Mouse (Mus musculus): Measurements from ENCODE around the gene Zdhhc1. TPM values are rescaled to one million over a fixed set of nuclear protein-coding genes. Genes with fewer than 3 reads are reported as not detected.

Gene Zdhhc1
- polyA plus RNA-seq, 1 experiment from 2014 or later: 19.6 TPM

DNA sequence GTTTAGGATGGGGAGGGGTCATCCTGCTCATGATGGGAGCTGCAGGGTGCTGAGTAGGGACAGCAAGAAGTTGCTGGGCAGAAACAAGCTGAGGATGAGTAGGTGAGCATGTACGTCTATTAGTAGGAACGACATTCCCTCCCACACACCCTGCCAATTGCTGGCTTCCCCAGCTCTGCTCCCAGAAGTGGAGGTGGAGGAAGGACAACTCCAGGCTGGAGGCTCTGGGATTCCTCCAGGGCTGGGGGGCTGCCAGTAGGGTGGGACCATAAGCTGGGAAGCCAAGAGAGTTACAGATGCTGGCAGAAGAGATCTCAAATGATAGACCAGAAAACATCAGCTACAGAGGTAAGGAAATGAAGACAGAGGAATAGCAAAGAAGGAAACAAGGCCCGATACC, 39.8 kb upstream of the Zdhhc1 start:
- ATAC-seq (ENCODE audit: insufficient number of reproducible peaks, low FRiP score, low TSS enrichment, low read depth): no peak

DNA sequence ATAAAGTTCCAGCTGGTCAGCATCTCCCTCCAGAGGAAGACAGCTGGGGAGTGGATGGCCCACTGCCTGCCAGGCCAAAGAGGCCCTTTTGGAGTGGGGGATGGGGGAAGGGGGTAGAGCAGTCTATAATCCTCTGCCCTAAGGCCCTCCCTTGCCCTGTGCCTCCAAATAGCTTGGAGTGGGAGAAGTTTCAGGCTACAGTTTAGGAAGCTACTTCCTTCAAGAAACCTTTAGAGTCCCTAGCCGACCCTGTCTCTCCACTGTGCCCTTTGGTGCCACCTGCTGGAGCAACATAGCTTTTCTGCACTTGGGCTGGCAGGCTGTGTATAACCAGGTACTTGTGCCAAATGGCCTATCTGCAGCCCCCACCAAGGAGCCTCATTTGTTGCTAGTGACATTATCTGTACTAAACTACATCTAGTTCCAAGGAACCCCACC, 37.2 kb upstream of the Zdhhc1 start:
- WGBS: 4% methylated on average over 1 of the region's 1 CpGs
- Histone ChIP-seq H3K27me3 (ENCODE audit: control insufficient read depth, insufficient read depth, low read length) (no peaks in the 10 kb centered on the region), H3K4me3 (ENCODE audit: low read depth, low read length) (no peak overlapping the region), H3K36me3 (ENCODE audit: control insufficient read depth, insufficient read depth, low read length) (peaks cover 4% of the 10 kb centered on the region; the same call in 1 of the 2 replicates), H3K27ac (replicated peaks; ENCODE audit: low read depth, low read length) (peak overlapping the region; percentile 14; the same call in 1 of the 2 replicates), H3K9ac (ENCODE audit: low read length) (no peak overlapping the region), H3K4me1 (ENCODE audit: control insufficient read depth, insufficient read depth, low read length) (peaks cover 8% of the 10 kb centered on the region), H3K9me3 (ENCODE audit: control insufficient read depth, low read length) (no peaks in the 10 kb centered on the region), H3K4me2 (ENCODE audit: low read depth, severe bottlenecking) (0 out of 2 replicates have a peak overlapping the region, but pooled peaks have one; percentile 5)
- peak; percentile 63; the same call in 1 of the 2 replicates for ATAC-seq (ENCODE audit: insufficient number of reproducible peaks, low FRiP score, low TSS enrichment, low read depth)
- peak; percentile 92 for DNase-seq (ENCODE audit: low spot score)

More for the DNA sequence above, 39.8 kb upstream of the Zdhhc1 start:
- H3K27me3 ChIP-seq (ENCODE audit: control insufficient read depth, insufficient read depth, low read length): no peaks in the 10 kb centered on the region
- WGBS: 89% methylated on average over 3 of the region's 3 CpGs
- H3K9ac ChIP-seq (ENCODE audit: low read length): no peak overlapping the region
- H3K27ac ChIP-seq (replicated peaks; ENCODE audit: low read depth, low read length): no peak overlapping the region
- no peaks in the 10 kb centered on the region for H3K9me3 ChIP-seq (ENCODE audit: control insufficient read depth, low read length)
- H3K4me2 ChIP-seq (ENCODE audit: low read depth, severe bottlenecking): no peak overlapping the region
- H3K4me1 ChIP-seq (ENCODE audit: control insufficient read depth, insufficient read depth, low read length): peaks cover 5% of the 10 kb centered on the region
- no peak overlapping the region for H3K4me3 ChIP-seq (ENCODE audit: low read depth, low read length)
- DNase-seq (ENCODE audit: low spot score): no peak
- H3K36me3 ChIP-seq (ENCODE audit: control insufficient read depth, insufficient read depth, low read length): peaks cover 4% of the 10 kb centered on the region; the same call in 1 of the 2 replicates

DNA sequence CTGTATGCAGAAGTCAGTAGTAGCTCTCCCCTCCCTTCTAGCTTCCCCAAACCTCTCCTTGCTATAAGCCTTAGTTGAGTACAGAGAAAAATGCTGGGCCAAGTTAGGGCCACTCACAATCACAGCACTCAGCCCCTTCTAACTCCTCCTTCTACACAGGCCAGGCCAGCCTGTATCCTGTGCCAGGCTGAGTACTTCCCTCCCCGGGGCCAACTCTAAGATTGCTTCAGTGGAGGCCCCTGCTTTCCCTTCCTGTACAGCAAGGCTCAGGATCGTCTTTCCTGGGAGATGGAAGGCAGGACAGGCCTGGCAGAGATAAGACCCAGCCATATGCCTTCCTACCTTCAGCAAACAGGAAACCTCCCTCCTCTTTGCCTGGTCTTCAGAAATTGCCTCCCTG, 36.7 kb upstream of the Zdhhc1 start:
- Histone ChIP-seq H3K4me2 (ENCODE audit: low read depth, severe bottlenecking) (no peak overlapping the region), H3K4me3 (ENCODE audit: low read depth, low read length) (no peak overlapping the region), H3K9me3 (ENCODE audit: control insufficient read depth, low read length) (no peaks in the 10 kb centered on the region), H3K4me1 (ENCODE audit: control insufficient read depth, insufficient read depth, low read length) (peaks cover 8% of the 10 kb centered on the region), H3K27me3 (ENCODE audit: control insufficient read depth, insufficient read depth, low read length) (no peaks in the 10 kb centered on the region), H3K27ac (replicated peaks; ENCODE audit: low read depth, low read length) (peak overlapping the region; percentile 14; the same call in 1 of the 2 replicates), H3K9ac (ENCODE audit: low read length) (no peak overlapping the region), H3K36me3 (ENCODE audit: control insufficient read depth, insufficient read depth, low read length) (peaks cover 6% of the 10 kb centered on the region; the same call in 1 of the 2 replicates)
- 23% methylated on average over 2 of the region's 2 CpGs for WGBS
- no peak for DNase-seq (ENCODE audit: low spot score)
- ATAC-seq (ENCODE audit: insufficient number of reproducible peaks, low FRiP score, low TSS enrichment, low read depth): 0 out of 2 replicates have a peak, but pooled peaks have one; percentile 10

DNA sequence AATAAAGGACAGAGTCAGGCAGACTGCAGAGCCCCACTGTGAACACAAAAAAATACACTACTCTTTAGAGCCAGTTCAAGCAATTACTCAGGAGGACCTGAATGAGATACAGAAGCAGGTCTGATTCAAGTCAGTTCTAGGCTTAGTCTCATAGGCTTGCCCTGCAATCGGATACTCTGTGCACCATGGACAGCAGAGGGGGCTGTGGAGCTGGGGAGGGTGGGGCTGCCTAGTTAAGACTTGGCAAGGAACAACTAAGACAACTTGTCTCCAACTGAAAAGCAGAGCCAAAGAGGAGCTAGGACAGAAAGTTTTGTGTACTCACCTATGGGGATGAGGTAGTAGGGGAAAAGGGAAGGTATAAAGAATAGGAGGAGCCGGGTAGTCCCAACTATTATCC, 35.1 kb upstream of the Zdhhc1 start:
- no peak overlapping the region for H3K9ac ChIP-seq (ENCODE audit: low read length)
- 56% methylated on average over 2 of the region's 2 CpGs for WGBS
- ATAC-seq (ENCODE audit: insufficient number of reproducible peaks, low FRiP score, low TSS enrichment, low read depth) (no peak), DNase-seq (ENCODE audit: low spot score) (peak; percentile 39)
- no peak overlapping the region for H3K4me2 ChIP-seq (ENCODE audit: low read depth, severe bottlenecking)
- no peak overlapping the region for H3K4me3 ChIP-seq (ENCODE audit: low read depth, low read length)
- H3K27ac ChIP-seq (replicated peaks; ENCODE audit: low read depth, low read length): no peak overlapping the region
- H3K27me3 ChIP-seq (ENCODE audit: control insufficient read depth, insufficient read depth, low read length): no peaks in the 10 kb centered on the region
- H3K9me3 ChIP-seq (ENCODE audit: control insufficient read depth, low read length): no peaks in the 10 kb centered on the region
- peaks cover 8% of the 10 kb centered on the region for H3K4me1 ChIP-seq (ENCODE audit: control insufficient read depth, insufficient read depth, low read length)
- H3K36me3 ChIP-seq (ENCODE audit: control insufficient read depth, insufficient read depth, low read length): peaks cover 2% of the 10 kb centered on the region; the same call in 1 of the 2 replicates

DNA sequence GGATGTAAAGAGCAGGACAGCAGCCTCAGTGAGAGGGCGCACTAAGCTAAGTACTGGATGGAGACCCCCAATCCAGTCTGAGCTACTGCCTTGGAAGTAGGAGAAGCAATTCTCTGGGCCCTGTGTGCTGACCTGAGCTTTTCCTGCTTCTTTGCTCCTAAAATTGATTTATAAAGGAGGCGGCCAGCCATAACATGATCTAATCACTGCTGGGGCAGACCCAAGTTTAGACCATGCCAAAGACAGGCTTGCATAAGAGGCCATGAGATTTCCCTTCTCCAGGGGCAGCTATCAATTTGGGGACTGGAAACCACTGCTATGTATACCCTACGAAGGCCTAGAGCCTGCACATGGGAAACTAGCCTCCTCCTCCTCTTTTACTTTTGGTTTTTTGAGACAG, 32.6 kb upstream of the Zdhhc1 start:
- Histone ChIP-seq H3K4me2 (ENCODE audit: low read depth, severe bottlenecking) (no peak overlapping the region), H3K9me3 (ENCODE audit: control insufficient read depth, low read length) (no peaks in the 10 kb centered on the region), H3K4me1 (ENCODE audit: control insufficient read depth, insufficient read depth, low read length) (peaks cover 8% of the 10 kb centered on the region), H3K4me3 (ENCODE audit: low read depth, low read length) (no peak overlapping the region), H3K27me3 (ENCODE audit: control insufficient read depth, insufficient read depth, low read length) (no peaks in the 10 kb centered on the region), H3K27ac (replicated peaks; ENCODE audit: low read depth, low read length) (no peak overlapping the region), H3K9ac (ENCODE audit: low read length) (no peak overlapping the region), H3K36me3 (ENCODE audit: control insufficient read depth, insufficient read depth, low read length) (peaks cover 7% of the 10 kb centered on the region; the same call in 1 of the 2 replicates)
- DNase-seq (ENCODE audit: low spot score): no peak
- no peak for ATAC-seq (ENCODE audit: insufficient number of reproducible peaks, low FRiP score, low TSS enrichment, low read depth)
- WGBS: 94% methylated on average over 3 of the region's 3 CpGs

DNA sequence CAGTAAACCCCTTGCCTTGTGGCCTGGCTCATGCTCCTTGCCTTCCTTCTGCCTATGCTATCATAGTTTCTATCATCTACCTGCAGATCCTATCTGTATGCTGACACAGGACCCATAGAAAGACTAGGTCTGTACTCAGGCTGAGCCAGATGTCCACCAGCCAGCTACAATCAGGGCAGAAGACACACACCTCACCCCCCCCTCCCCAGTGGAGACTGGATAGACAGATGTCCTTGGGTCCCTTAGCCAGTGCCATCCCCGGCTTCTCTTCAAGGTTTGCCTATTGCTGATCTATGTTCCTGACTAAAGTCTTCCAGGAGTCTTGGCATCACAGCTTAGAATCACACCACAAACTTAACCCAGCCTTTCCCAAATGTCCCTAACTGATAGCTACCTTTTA, 31.5 kb upstream of the Zdhhc1 start:
- no peak overlapping the region for H3K27ac ChIP-seq (replicated peaks; ENCODE audit: low read depth, low read length)
- no peak for DNase-seq (ENCODE audit: low spot score)
- no peaks in the 10 kb centered on the region for H3K27me3 ChIP-seq (ENCODE audit: control insufficient read depth, insufficient read depth, low read length)
- H3K4me3 ChIP-seq (ENCODE audit: low read depth, low read length): no peak overlapping the region
- ATAC-seq (ENCODE audit: insufficient number of reproducible peaks, low FRiP score, low TSS enrichment, low read depth): no peak
- H3K36me3 ChIP-seq (ENCODE audit: control insufficient read depth, insufficient read depth, low read length): peaks cover 11% of the 10 kb centered on the region; the same call in 1 of the 2 replicates
- H3K9me3 ChIP-seq (ENCODE audit: control insufficient read depth, low read length): no peaks in the 10 kb centered on the region
- H3K4me1 ChIP-seq (ENCODE audit: control insufficient read depth, insufficient read depth, low read length): peaks cover 3% of the 10 kb centered on the region; the same call in 1 of the 2 replicates
- WGBS: 91% methylated on average over 1 of the region's 1 CpGs
- H3K4me2 ChIP-seq (ENCODE audit: low read depth, severe bottlenecking): no peak overlapping the region
- no peak overlapping the region for H3K9ac ChIP-seq (ENCODE audit: low read length)

DNA sequence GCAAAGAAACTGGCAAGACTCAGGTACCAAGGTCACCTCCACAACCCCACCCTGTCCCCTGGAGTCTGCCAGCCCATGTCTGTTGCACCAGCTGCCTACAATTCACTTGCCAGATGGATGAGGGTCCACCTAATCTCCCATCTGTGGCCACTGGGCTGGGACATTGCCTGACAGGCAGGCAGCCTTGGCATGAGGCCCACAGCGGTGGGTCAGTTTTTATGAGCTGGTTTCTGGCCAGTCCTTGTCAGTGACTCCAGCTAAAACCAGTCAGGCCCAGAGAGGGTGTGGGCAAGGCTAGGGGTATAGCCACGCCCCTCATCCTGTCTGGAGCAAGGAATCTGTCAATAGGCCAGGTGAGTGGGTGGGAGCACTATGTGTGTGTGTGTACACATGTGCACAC, 30.4 kb upstream of the Zdhhc1 start:
- Histone ChIP-seq H3K27me3 (ENCODE audit: control insufficient read depth, insufficient read depth, low read length) (no peaks in the 10 kb centered on the region), H3K9me3 (ENCODE audit: control insufficient read depth, low read length) (no peaks in the 10 kb centered on the region), H3K27ac (replicated peaks; ENCODE audit: low read depth, low read length) (no peak overlapping the region), H3K4me1 (ENCODE audit: control insufficient read depth, insufficient read depth, low read length) (peaks cover 13% of the 10 kb centered on the region), H3K9ac (ENCODE audit: low read length) (no peak overlapping the region), H3K4me3 (ENCODE audit: low read depth, low read length) (no peak overlapping the region), H3K36me3 (ENCODE audit: control insufficient read depth, insufficient read depth, low read length) (peaks cover 17% of the 10 kb centered on the region; the same call in 1 of the 2 replicates), H3K4me2 (ENCODE audit: low read depth, severe bottlenecking) (no peak overlapping the region)
- WGBS: 78% methylated on average over 2 of the region's 2 CpGs
- DNase-seq (ENCODE audit: low spot score) (no peak), ATAC-seq (ENCODE audit: insufficient number of reproducible peaks, low FRiP score, low TSS enrichment, low read depth) (no peak)

DNA sequence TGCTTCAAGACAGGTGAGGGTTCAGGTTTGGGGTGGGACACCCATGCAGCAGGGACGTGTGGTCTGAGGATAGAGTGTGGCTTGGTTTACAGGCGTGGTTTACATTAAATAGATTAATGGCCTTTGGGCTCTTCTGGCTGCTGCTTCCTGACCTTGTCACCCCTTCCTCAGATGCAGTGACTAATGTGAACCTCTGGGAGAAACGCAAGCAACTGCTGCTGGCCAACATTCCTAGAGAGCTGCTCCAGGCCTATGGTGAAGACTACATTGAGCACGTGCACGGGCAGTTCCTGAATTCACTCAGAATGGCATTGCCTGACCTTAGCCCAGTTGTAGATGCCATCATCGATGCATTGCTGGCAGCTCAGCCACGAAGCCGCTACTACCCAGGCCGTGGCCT, 26.2 kb upstream of the Zdhhc1 start:
- peaks cover 16% of the 10 kb centered on the region; the same call in 1 of the 2 replicates for H3K36me3 ChIP-seq (ENCODE audit: control insufficient read depth, insufficient read depth, low read length)
- H3K4me3 ChIP-seq (ENCODE audit: low read depth, low read length): no peak overlapping the region
- DNase-seq (ENCODE audit: low spot score): no peak
- H3K27me3 ChIP-seq (ENCODE audit: control insufficient read depth, insufficient read depth, low read length): no peaks in the 10 kb centered on the region
- no peaks in the 10 kb centered on the region for H3K9me3 ChIP-seq (ENCODE audit: control insufficient read depth, low read length)
- no peak for ATAC-seq (ENCODE audit: insufficient number of reproducible peaks, low FRiP score, low TSS enrichment, low read depth)
- no peak overlapping the region for H3K4me2 ChIP-seq (ENCODE audit: low read depth, severe bottlenecking)
- H3K4me1 ChIP-seq (ENCODE audit: control insufficient read depth, insufficient read depth, low read length): peaks cover 39% of the 10 kb centered on the region
- H3K9ac ChIP-seq (ENCODE audit: low read length): no peak overlapping the region; the same call in 1 of the 2 replicates
- H3K27ac ChIP-seq (replicated peaks; ENCODE audit: low read depth, low read length): 0 out of 2 replicates have a peak overlapping the region, but pooled peaks have one; percentile 30
- 47% methylated on average over 9 of the region's 9 CpGs for WGBS

All from limb, embryonic 11.5 days (tissue).